Mouse (Mus musculus) forebrain, embryonic 11.5 days (tissue): ENCODE results near the gene Eif2s2. TPM values are rescaled to one million over a fixed set of nuclear protein-coding genes. Genes with fewer than 3 reads are reported as not detected.

ENCODE experiments used
- ATAC-seq: fragments of 200-750 bp; cut with Nextera tagmentation; replicated peaks from 2 replicates; pipeline ENCODE4 v1.8.0; 2017; ENCODE audit warnings: moderate TSS enrichment; ENCODE audit not compliant: low FRiP score
- DNase-seq: peaks from one replicate; pipeline ENCODE4 v3.0.0-alpha.2; 2017; ENCODE audit warnings: low spot score
- H3K27ac ChIP-seq: fragments of 300-500 bp; sonication (generic); 2 replicates; pipeline ENCODE4 v1.5.1; 2014; ENCODE audit warnings: low read depth, low read length
- H3K27me3 ChIP-seq: fragments of 300-500 bp; sonication (generic); 2 replicates; pipeline ENCODE4 v1.6.1; 2014; ENCODE audit warnings: mild to moderate bottlenecking, low read length, mixed read lengths; ENCODE audit not compliant: control insufficient read depth, insufficient read depth
- H3K36me3 ChIP-seq: fragments of 300-500 bp; sonication (generic); 2 replicates; pipeline ENCODE4 v1.6.1; 2014; ENCODE audit warnings: mild to moderate bottlenecking, low read length, moderate library complexity, mixed read lengths; ENCODE audit not compliant: control insufficient read depth, insufficient read depth
- H3K4me1 ChIP-seq: fragments of 300-500 bp; sonication (generic); replicated peaks from 2 replicates; pipeline ENCODE4 v1.6.1; 2014; ENCODE audit warnings: low read length, mixed read lengths; ENCODE audit not compliant: control insufficient read depth, insufficient read depth
- H3K4me2 ChIP-seq: fragments of 300-500 bp; sonication (generic); 2 replicates; pipeline ENCODE4 v1.6.1; 2014; ENCODE audit warnings: low read depth, mild to moderate bottlenecking, low read length, moderate library complexity, mixed read lengths; ENCODE audit not compliant: severe bottlenecking
- H3K4me3 ChIP-seq: fragments of 300-500 bp; sonication (generic); 2 replicates; pipeline ENCODE4 v1.5.1; 2014; ENCODE audit warnings: low read depth, low read length
- H3K9ac ChIP-seq: fragments of 300-500 bp; sonication (generic); 2 replicates; pipeline ENCODE4 v1.6.1; 2014; ENCODE audit warnings: low read length
- H3K9me3 ChIP-seq: fragments of 300-500 bp; sonication (generic); 2 replicates; pipeline ENCODE4 v1.6.1; 2016; ENCODE audit warnings: low read length, mixed read lengths; ENCODE audit not compliant: control insufficient read depth
- WGBS: fragments of 180-500 bp; shearing (Covaris S2); extraction: QIAGEN DNeasy Blood & Tissue Kit; methylation state at CpG from one replicate; pipeline ENCODE4 v1.1.7; 2014; 5-methylcytosine and 5-hydroxymethylcytosine counted together
- polyA plus RNA-seq: library from polyadenylated mRNA; unstranded; fragments of >200 nt; fragmentation: Nextera tagmentation; extraction: Ambion mirVana; gene quantifications from 2 replicates; pipeline ENCODE4 v1.2.1, GENCODE M21; 2014

Gene Eif2s2
- 118 and 135 TPM in 2 replicates for polyA plus RNA-seq

DNA sequence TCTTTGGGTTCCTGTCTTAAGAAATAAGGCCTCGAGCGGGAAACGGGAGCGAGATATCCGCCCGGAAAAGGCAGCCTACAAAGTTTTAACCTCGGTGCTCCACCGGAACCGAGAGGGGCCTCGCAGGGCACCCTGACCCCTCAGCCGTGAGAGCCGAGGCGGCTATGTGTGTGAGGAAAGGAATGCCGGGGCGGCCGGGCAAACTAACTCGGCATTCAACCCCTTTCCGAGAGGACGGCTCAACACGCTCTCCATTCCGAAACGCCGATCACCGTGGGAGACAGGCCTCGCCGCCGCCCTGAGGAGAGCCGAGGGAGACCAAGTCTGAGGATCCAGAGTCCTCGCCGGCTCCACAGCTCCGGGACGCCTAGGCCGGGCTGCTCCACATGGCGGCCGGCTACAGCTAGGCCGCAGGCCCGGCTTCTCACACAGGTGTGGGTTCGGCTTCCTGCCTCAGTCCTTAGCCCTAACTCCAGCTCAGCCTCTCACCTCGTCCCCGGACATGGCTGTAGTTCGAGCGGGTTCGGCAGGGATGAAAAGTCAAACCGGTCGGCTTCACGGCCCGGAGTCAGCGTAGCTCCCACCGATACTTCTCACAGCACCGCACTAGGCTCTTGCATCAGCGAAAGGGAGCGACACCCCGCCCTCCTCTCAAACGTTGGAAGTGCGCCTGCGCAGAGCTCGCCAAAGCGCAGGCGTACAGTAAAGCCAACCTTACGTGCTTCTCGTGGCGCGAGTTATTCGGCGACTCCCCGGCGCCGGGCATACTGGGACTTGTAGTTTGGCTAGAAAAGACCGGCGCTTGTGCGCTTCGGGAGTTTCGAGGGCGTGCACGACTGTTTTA is at the start of gene Eif2s2:
TSS of gene Eif2s2 (minus strand) at position 735 of the 844 bp plus-strand sequence.
- DNase-seq (peak; percentile 98), ATAC-seq (peak; percentile 99)
- H3K27me3 ChIP-seq = no peaks in the 10 kb centered on the region
- H3K4me2 ChIP-seq = peak within 1 kb of the TSS; percentile 86
- no peaks in the 10 kb centered on the region for H3K9me3 ChIP-seq
- H3K4me3 ChIP-seq = peak within 1 kb of the TSS; percentile 95
- H3K9ac ChIP-seq = peak within 1 kb of the TSS; percentile 93
- WGBS = under 1% methylated on average over 75 of the region's 75 CpGs
- peaks cover 2% of the 10 kb centered on the region; the same call in 1 of the 2 replicates for H3K4me1 ChIP-seq
- H3K36me3 ChIP-seq = no peaks in the 10 kb centered on the region
- H3K27ac ChIP-seq = peak within 1 kb of the TSS; percentile 68

GRCm38 (mm10) chr2:154941952-154942351 is 49.2 kb upstream of the Eif2s2 start:
- H3K27ac ChIP-seq = no peak overlapping the region
- 61% methylated on average over 10 of the region's 10 CpGs for WGBS
- no peak for ATAC-seq

DNA sequence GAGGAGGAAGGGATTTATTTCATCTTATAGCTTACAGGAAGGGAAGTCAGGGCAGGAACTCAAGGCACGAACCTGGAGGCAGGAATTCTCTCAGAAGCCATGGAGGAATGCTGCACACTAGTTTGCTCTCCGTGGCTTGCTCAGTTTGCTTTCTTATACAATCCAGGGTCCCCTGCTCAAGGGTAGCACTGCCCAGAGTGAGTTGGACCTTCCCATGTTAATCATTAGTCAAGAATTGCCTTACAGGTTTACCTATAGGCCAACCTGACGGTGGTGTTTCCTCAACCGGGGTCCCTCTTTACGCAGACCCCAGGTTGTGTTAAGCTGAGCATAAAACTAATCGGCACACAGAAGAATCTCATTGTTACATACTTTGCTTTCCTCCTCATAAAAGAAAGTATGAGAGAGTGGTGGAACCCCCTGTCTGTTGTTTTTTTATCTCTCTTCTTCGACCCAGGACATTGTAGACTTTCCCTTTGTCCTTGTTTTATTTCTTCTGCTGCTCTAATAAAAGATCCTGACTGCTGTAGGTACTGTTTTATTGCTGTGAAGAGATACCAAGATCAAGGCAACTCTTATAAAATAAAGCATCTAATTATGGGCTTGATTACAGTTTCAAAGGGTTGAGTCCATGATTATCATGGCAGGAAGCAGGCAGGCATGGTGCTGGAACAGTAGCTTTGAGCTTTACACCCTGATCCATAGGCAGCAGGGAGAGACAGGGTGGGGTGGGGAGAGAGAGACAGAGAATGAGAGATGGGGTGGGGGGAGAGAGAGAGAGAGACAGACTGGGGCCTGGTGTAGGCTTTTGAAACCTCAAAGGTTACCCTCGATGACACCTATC is 45.0 kb upstream of the Eif2s2 start:
- no peak overlapping the region for H3K4me2 ChIP-seq
- H3K9me3 ChIP-seq = no peaks in the 10 kb centered on the region
- no peak overlapping the region for H3K4me3 ChIP-seq
- no peak overlapping the region for H3K9ac ChIP-seq
- no peak for DNase-seq
- no peak for ATAC-seq
- 89% methylated on average over 8 of the region's 8 CpGs for WGBS
- H3K27me3 ChIP-seq = no peaks in the 10 kb centered on the region
- peaks cover 3% of the 10 kb centered on the region for H3K4me1 ChIP-seq
- H3K27ac ChIP-seq = no peak overlapping the region
- H3K36me3 ChIP-seq = no peaks in the 10 kb centered on the region

More at GRCm38 (mm10) chr2:154941952-154942351, 49.2 kb upstream of the Eif2s2 start:
- Histone ChIP-seq H3K36me3 (no peaks in the 10 kb centered on the region), H3K9ac (no peak overlapping the region), H3K27me3 (no peaks in the 10 kb centered on the region), H3K9me3 (no peaks in the 10 kb centered on the region), H3K4me3 (no peak overlapping the region), H3K4me2 (no peak overlapping the region), H3K4me1 (peaks cover 4% of the 10 kb centered on the region)
- no peak for DNase-seq

- 81% methylated on average over 11 of the region's 11 CpGs for WGBS
- Histone ChIP-seq H3K4me2 (no peak overlapping the region), H3K4me3 (no peak overlapping the region), H3K9me3 (no peaks in the 10 kb centered on the region), H3K27ac (no peak overlapping the region), H3K9ac (no peak overlapping the region), H3K36me3 (no peaks in the 10 kb centered on the region), H3K4me1 (no peaks in the 10 kb centered on the region), H3K27me3 (no peaks in the 10 kb centered on the region)
- ATAC-seq (no peak), DNase-seq (no peak)
These were observed 43.9 kb upstream of the Eif2s2 start for GRCm38 (mm10) chr2:154936536-154937155.

DNA sequence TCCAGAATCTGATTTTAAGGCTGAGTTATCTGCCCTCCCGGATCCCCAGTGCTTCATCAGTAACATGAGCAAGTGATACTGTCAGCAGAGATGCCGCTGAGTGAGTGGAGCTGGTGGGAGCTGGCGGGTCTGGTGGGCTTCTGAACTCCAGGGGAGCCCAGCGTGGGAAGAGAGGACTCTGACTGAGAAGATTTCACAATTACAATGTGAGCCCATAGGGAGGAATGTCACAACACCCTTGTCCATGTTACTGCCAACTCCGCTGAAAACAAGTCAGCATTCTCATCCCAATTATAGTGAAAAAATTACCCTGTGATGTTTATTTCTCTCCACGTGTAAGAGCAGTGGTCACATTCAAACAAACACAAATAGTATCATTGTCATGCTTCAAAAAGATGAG is 43.4 kb upstream of the Eif2s2 start:
- no peak for ATAC-seq
- Histone ChIP-seq H3K27ac (no peak overlapping the region), H3K9me3 (no peaks in the 10 kb centered on the region), H3K4me3 (no peak overlapping the region), H3K9ac (no peak overlapping the region), H3K4me1 (no peaks in the 10 kb centered on the region), H3K4me2 (no peak overlapping the region), H3K36me3 (no peaks in the 10 kb centered on the region), H3K27me3 (no peaks in the 10 kb centered on the region)
- 77% methylated on average over 6 of the region's 6 CpGs for WGBS
- no peak for DNase-seq

- ATAC-seq (no peak), DNase-seq (no peak)
- Histone ChIP-seq H3K4me2 (no peak overlapping the region), H3K9ac (no peak overlapping the region), H3K36me3 (no peaks in the 10 kb centered on the region), H3K9me3 (no peaks in the 10 kb centered on the region), H3K4me3 (no peak overlapping the region), H3K4me1 (no peaks in the 10 kb centered on the region), H3K27me3 (no peaks in the 10 kb centered on the region), H3K27ac (no peak overlapping the region)
- 79% methylated on average over 4 of the region's 4 CpGs for WGBS
These were observed 41.1 kb upstream of the Eif2s2 start for GRCm38 (mm10) chr2:154933884-154934283.

GRCm38 (mm10) chr2:154928298-154928697 is 35.6 kb upstream of the Eif2s2 start:
- DNase-seq = no peak
- ATAC-seq = no peak
- H3K27ac ChIP-seq = no peak overlapping the region

GRCm38 (mm10) chr2:154926843-154927242 is 34.1 kb upstream of the Eif2s2 start:
- Histone ChIP-seq H3K36me3 (no peaks in the 10 kb centered on the region), H3K27ac (no peak overlapping the region), H3K4me1 (0 out of 2 replicates have a peak, but pooled peaks cover 2% of the 10 kb centered on the region), H3K9ac (no peak overlapping the region), H3K4me3 (no peak overlapping the region), H3K4me2 (no peak overlapping the region), H3K9me3 (no peaks in the 10 kb centered on the region), H3K27me3 (peaks cover 6% of the 10 kb centered on the region)
- ATAC-seq (no peak), DNase-seq (no peak)
- WGBS = 89% methylated on average over 6 of the region's 6 CpGs

More at GRCm38 (mm10) chr2:154928298-154928697, 35.6 kb upstream of the Eif2s2 start:
- Histone ChIP-seq H3K9ac (no peak overlapping the region), H3K4me1 (0 out of 2 replicates have a peak, but pooled peaks cover 2% of the 10 kb centered on the region), H3K4me3 (no peak overlapping the region), H3K4me2 (no peak overlapping the region), H3K9me3 (no peaks in the 10 kb centered on the region), H3K27me3 (peaks cover 6% of the 10 kb centered on the region), H3K36me3 (no peaks in the 10 kb centered on the region)
- 27% methylated on average over 2 of the region's 2 CpGs for WGBS
